Mouse (Mus musculus) neural tube, embryonic 14.5 days (tissue): ENCODE measurements around the gene Rspo1. TPM values are rescaled to one million over a fixed set of nuclear protein-coding genes. Genes with fewer than 3 reads are reported as not detected.

ENCODE experiments used
- ATAC-seq: fragments of 200-750 bp; cut with Nextera tagmentation; 2 replicates; pipeline ENCODE4 v1.8.0; 2017; ENCODE audit warnings: low read depth, mild to moderate bottlenecking, moderate TSS enrichment, moderate library complexity
- H3K27ac ChIP-seq: fragments of 300-500 bp; sonication (generic); 2 replicates; pipeline ENCODE4 v1.5.1; 2014; ENCODE audit warnings: low read depth, mild to moderate bottlenecking, control low read depth, low read length, moderate library complexity, mixed read lengths
- H3K27me3 ChIP-seq: fragments of 300-500 bp; sonication (generic); 2 replicates; pipeline ENCODE4 v1.6.1; 2014; ENCODE audit warnings: low read length; ENCODE audit not compliant: control insufficient read depth, insufficient read depth
- H3K36me3 ChIP-seq: fragments of 300-500 bp; sonication (generic); 2 replicates; pipeline ENCODE4 v1.6.1; 2014; ENCODE audit warnings: low read length, mixed read lengths; ENCODE audit not compliant: control insufficient read depth, insufficient read depth
- H3K4me1 ChIP-seq: fragments of 300-500 bp; sonication (generic); 2 replicates; pipeline ENCODE4 v1.6.1; 2014; ENCODE audit warnings: low read length; ENCODE audit not compliant: control insufficient read depth, insufficient read depth
- H3K4me2 ChIP-seq: fragments of 300-500 bp; sonication (generic); 2 replicates; pipeline ENCODE4 v1.6.1; 2014; ENCODE audit warnings: mild to moderate bottlenecking, low read depth, low read length, control low read depth
- H3K4me3 ChIP-seq: fragments of 300-500 bp; sonication (generic); 2 replicates; pipeline ENCODE4 v1.5.1; 2014; ENCODE audit warnings: low read depth, low read length, control low read depth, mixed read lengths
- H3K9ac ChIP-seq: fragments of 300-500 bp; sonication (generic); replicated peaks from 2 replicates; pipeline ENCODE4 v1.6.1; 2014; ENCODE audit warnings: low read depth, mild to moderate bottlenecking, control low read depth, low read length, mixed read lengths
- H3K9me3 ChIP-seq: fragments of 300-500 bp; sonication (generic); 2 replicates; pipeline ENCODE4 v1.6.1; 2016; ENCODE audit warnings: low read length; ENCODE audit not compliant: control insufficient read depth
- WGBS: fragments of 180-500 bp; shearing (Covaris S2); extraction: QIAGEN DNeasy Blood & Tissue Kit; methylation state at CpG from one replicate; pipeline ENCODE4 v1.1.7; 2014; 5-methylcytosine and 5-hydroxymethylcytosine counted together
- polyA plus RNA-seq: library from polyadenylated mRNA; unstranded; fragments of >200 nt; fragmentation: Nextera tagmentation; extraction: Ambion mirVana; gene quantifications from 2 replicates; pipeline ENCODE4 v1.2.1, GENCODE M21; 2014

Rspo1 gene
- polyA plus RNA-seq, 1 experiment from 2014 or later: 1.0 TPM

- WGBS: 2% methylated on average over 50 of the region's 51 CpGs
- H3K9ac ChIP-seq: 0 out of 2 replicates have a peak overlapping the region, but pooled peaks have one; percentile 25
- peak overlapping the region; percentile 20; the same call in 1 of the 2 replicates for H3K4me3 ChIP-seq
- H3K4me1 ChIP-seq: peaks cover 13% of the 10 kb centered on the region; the same call in 1 of the 2 replicates
- H3K36me3 ChIP-seq: no peaks in the 10 kb centered on the region
- peaks cover 58% of the 10 kb centered on the region for H3K27me3 ChIP-seq
- no peak overlapping the region for H3K27ac ChIP-seq
- no peak for ATAC-seq
- H3K4me2 ChIP-seq: peak overlapping the region; percentile 43
- H3K9me3 ChIP-seq: no peaks in the 10 kb centered on the region
Measured at GRCm38 (mm10) chr4:124986739-124987710, 795 bp downstream of the Rspo1 start.

- no peak overlapping the region for H3K4me3 ChIP-seq
- no peak overlapping the region for H3K27ac ChIP-seq
- no peak for ATAC-seq
- no peak overlapping the region for H3K9ac ChIP-seq
- peaks cover 58% of the 10 kb centered on the region for H3K27me3 ChIP-seq
- no peaks in the 10 kb centered on the region for H3K36me3 ChIP-seq
- H3K4me2 ChIP-seq: no peak overlapping the region
- H3K4me1 ChIP-seq: peaks cover 13% of the 10 kb centered on the region; the same call in 1 of the 2 replicates
- 7% methylated on average over 10 of the region's 10 CpGs for WGBS
- no peaks in the 10 kb centered on the region for H3K9me3 ChIP-seq
Measured at GRCm38 (mm10) chr4:124987711-124988097, 1.5 kb downstream of the Rspo1 start.

GRCm38 (mm10) chr4:124988382-124988781 lies 2.2 kb downstream of the Rspo1 start:
- H3K4me2 ChIP-seq: no peak overlapping the region
- ATAC-seq: no peak
- no peak overlapping the region for H3K4me3 ChIP-seq
- H3K27ac ChIP-seq: no peak overlapping the region
- 20% methylated on average over 9 of the region's 9 CpGs for WGBS
- H3K27me3 ChIP-seq: peaks cover 54% of the 10 kb centered on the region
- peaks cover 13% of the 10 kb centered on the region; the same call in 1 of the 2 replicates for H3K4me1 ChIP-seq
- no peak overlapping the region for H3K9ac ChIP-seq
- no peaks in the 10 kb centered on the region for H3K9me3 ChIP-seq
- H3K36me3 ChIP-seq: no peaks in the 10 kb centered on the region

- no peaks in the 10 kb centered on the region for H3K9me3 ChIP-seq
- no peak overlapping the region for H3K9ac ChIP-seq
- no peak overlapping the region for H3K4me3 ChIP-seq
- WGBS: 5% methylated on average over 19 of the region's 20 CpGs
- H3K36me3 ChIP-seq: no peaks in the 10 kb centered on the region
- no peak for ATAC-seq
- H3K27me3 ChIP-seq: peaks cover 49% of the 10 kb centered on the region
- no peak overlapping the region for H3K4me2 ChIP-seq
- H3K27ac ChIP-seq: no peak overlapping the region
- H3K4me1 ChIP-seq: peaks cover 13% of the 10 kb centered on the region; the same call in 1 of the 2 replicates
Measured at GRCm38 (mm10) chr4:124989787-124990253, 3.6 kb downstream of the Rspo1 start.

- Histone ChIP-seq H3K9ac (no peak overlapping the region), H3K27ac (no peak overlapping the region), H3K36me3 (no peaks in the 10 kb centered on the region), H3K4me3 (no peak overlapping the region), H3K4me1 (peaks cover 13% of the 10 kb centered on the region; the same call in 1 of the 2 replicates), H3K9me3 (no peaks in the 10 kb centered on the region), H3K4me2 (no peak overlapping the region), H3K27me3 (peaks cover 49% of the 10 kb centered on the region)
- WGBS: 8% methylated on average over 7 of the region's 7 CpGs
- no peak for ATAC-seq
Measured at GRCm38 (mm10) chr4:124990325-124990724, 4.1 kb downstream of the Rspo1 start.

GRCm38 (mm10) chr4:124997479-124998147 lies 11.4 kb downstream of the Rspo1 start:
- Histone ChIP-seq H3K4me3 (no peak overlapping the region), H3K4me2 (no peak overlapping the region), H3K9me3 (no peaks in the 10 kb centered on the region), H3K27ac (no peak overlapping the region), H3K9ac (no peak overlapping the region), H3K36me3 (no peaks in the 10 kb centered on the region), H3K4me1 (no peaks in the 10 kb centered on the region), H3K27me3 (no peaks in the 10 kb centered on the region)
- 67% methylated on average over 10 of the region's 10 CpGs for WGBS
- no peak for ATAC-seq

- no peaks in the 10 kb centered on the region for H3K9me3 ChIP-seq
- H3K4me1 ChIP-seq: no peaks in the 10 kb centered on the region
- H3K27ac ChIP-seq: no peak overlapping the region
- H3K36me3 ChIP-seq: no peaks in the 10 kb centered on the region
- no peak overlapping the region for H3K9ac ChIP-seq
- WGBS: 85% methylated on average over 3 of the region's 3 CpGs
- no peak overlapping the region for H3K4me3 ChIP-seq
- H3K4me2 ChIP-seq: no peak overlapping the region
- ATAC-seq: no peak
- H3K27me3 ChIP-seq: no peaks in the 10 kb centered on the region
Measured at GRCm38 (mm10) chr4:124999548-124999947, 13.3 kb downstream of the Rspo1 start.

- Histone ChIP-seq H3K4me3 (no peak overlapping the region), H3K27me3 (no peaks in the 10 kb centered on the region), H3K4me2 (no peak overlapping the region), H3K27ac (no peak overlapping the region), H3K9ac (no peak overlapping the region), H3K36me3 (no peaks in the 10 kb centered on the region), H3K9me3 (no peaks in the 10 kb centered on the region), H3K4me1 (no peaks in the 10 kb centered on the region)
- ATAC-seq: no peak
- WGBS: 85% methylated on average over 8 of the region's 8 CpGs
Measured at GRCm38 (mm10) chr4:125002978-125003377, 16.7 kb downstream of the Rspo1 start.

GRCm38 (mm10) chr4:125004886-125005285 lies 18.7 kb downstream of the Rspo1 start:
- WGBS: 42% methylated on average over 12 of the region's 12 CpGs

More at GRCm38 (mm10) chr4:125004886-125005285, 18.7 kb downstream of the Rspo1 start:
- Histone ChIP-seq H3K4me2 (no peak overlapping the region), H3K27ac (no peak overlapping the region), H3K4me3 (no peak overlapping the region), H3K9ac (no peak overlapping the region), H3K27me3 (no peaks in the 10 kb centered on the region), H3K9me3 (no peaks in the 10 kb centered on the region), H3K36me3 (no peaks in the 10 kb centered on the region), H3K4me1 (no peaks in the 10 kb centered on the region)
- no peak for ATAC-seq
